Mouse (Mus musculus): ENCODE data around the gene Timm10. TPM values are rescaled to one million over a fixed set of nuclear protein-coding genes. Genes with fewer than 3 reads are reported as not detected.

Gene Timm10
- polyA plus RNA-seq, 1 experiment from 2014 or later = 56.1 TPM

- peak overlapping the region; percentile 60 for H3K9ac ChIP-seq
- H3K9me3 ChIP-seq = no peaks in the 10 kb centered on the region
- no peaks in the 10 kb centered on the region for H3K27me3 ChIP-seq (replicated peaks)
- H3K36me3 ChIP-seq = peaks cover 5% of the 10 kb centered on the region; the same call in 1 of the 2 replicates
- peak overlapping the region; percentile 93 for H3K4me2 ChIP-seq (replicated peaks)
- H3K27ac ChIP-seq = peak overlapping the region; percentile 57
- WGBS = under 1% methylated on average over 29 of the region's 29 CpGs
- peak overlapping the region; percentile 76 for H3K4me3 ChIP-seq (replicated peaks)
- peak; percentile 71 for ATAC-seq
- H3K4me1 ChIP-seq (replicated peaks) = peaks cover 9% of the 10 kb centered on the region; the same call in 1 of the 2 replicates
These were observed 605 bp downstream of the Timm10 start for GRCm38 (mm10) chr2:84827283-84827920.

DNA sequence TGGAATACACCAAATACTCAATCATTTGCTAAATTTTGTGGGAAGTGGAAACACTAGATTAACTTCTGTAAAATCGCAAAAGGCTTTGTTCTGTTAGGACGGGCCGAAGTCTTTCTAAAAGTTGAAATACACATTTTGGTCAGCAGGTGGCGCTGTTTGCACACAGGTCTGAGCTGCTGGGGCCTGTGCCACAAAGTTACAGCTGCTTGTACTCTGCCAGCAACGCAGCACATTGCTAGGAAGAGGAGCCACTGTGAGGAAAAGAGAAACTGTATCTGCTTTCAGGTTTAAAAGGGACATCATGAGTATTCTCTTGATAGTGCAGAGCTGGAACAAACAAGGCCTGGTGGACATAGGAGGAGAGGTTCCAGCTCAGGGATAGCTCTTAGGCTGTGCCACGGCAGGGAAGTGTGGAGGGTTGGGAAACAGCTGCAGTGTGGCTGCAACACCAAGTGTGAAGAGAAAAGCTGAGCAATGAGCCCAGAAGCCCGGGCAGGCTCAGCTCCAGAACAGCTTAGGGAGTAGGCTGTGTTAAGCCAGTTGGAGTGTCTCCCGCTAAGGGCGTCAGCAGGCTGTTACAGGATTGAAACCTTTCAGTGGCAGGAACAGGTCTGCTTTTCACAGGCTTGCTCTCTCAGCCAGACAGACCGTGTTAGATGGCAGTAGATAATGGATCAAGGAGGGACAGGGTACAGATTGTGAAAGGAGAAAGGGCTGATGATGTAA is 5.0 kb downstream of the Timm10 start:
- no peak overlapping the region for H3K4me2 ChIP-seq (replicated peaks)
- H3K9ac ChIP-seq = no peak overlapping the region; the same call in 1 of the 2 replicates
- no peaks in the 10 kb centered on the region for H3K9me3 ChIP-seq
- no peak overlapping the region for H3K4me3 ChIP-seq (replicated peaks)
- ATAC-seq = peak; percentile 73
- H3K27ac ChIP-seq = peak overlapping the region; percentile 29
- peaks cover 5% of the 10 kb centered on the region; the same call in 1 of the 2 replicates for H3K36me3 ChIP-seq
- H3K27me3 ChIP-seq (replicated peaks) = no peaks in the 10 kb centered on the region
- 29% methylated on average over 10 of the region's 10 CpGs for WGBS
- peaks cover 7% of the 10 kb centered on the region; the same call in 1 of the 2 replicates for H3K4me1 ChIP-seq (replicated peaks)

DNA sequence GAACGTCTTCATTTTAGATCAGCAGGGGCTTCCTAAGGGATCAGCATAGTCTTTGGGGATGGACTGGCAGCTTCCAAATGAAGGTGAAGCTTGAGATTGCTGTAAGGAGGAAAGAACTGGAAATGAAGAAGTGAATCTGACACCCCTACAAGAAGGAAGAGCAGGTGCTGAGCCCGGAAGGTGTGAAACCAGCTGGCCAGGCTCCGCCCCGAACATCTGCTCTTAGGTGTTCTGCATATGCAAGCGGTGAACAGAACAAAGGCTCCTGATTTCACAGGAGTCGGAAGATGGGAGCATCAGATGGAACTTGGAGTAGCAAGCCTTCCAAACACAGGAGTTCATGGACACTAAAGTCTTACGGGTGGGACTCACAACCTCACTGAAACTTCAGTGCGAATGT is 10.3 kb downstream of the Timm10 start:
- H3K4me2 ChIP-seq (replicated peaks) = no peak overlapping the region
- H3K4me1 ChIP-seq (replicated peaks) = peaks cover 27% of the 10 kb centered on the region
- H3K36me3 ChIP-seq = no peaks in the 10 kb centered on the region
- no peaks in the 10 kb centered on the region for H3K27me3 ChIP-seq (replicated peaks)
- H3K27ac ChIP-seq = no peak overlapping the region
- WGBS = 51% methylated on average over 8 of the region's 8 CpGs
- no peak overlapping the region for H3K9ac ChIP-seq
- no peaks in the 10 kb centered on the region for H3K9me3 ChIP-seq
- H3K4me3 ChIP-seq (replicated peaks) = no peak overlapping the region
- no peak for ATAC-seq

DNA sequence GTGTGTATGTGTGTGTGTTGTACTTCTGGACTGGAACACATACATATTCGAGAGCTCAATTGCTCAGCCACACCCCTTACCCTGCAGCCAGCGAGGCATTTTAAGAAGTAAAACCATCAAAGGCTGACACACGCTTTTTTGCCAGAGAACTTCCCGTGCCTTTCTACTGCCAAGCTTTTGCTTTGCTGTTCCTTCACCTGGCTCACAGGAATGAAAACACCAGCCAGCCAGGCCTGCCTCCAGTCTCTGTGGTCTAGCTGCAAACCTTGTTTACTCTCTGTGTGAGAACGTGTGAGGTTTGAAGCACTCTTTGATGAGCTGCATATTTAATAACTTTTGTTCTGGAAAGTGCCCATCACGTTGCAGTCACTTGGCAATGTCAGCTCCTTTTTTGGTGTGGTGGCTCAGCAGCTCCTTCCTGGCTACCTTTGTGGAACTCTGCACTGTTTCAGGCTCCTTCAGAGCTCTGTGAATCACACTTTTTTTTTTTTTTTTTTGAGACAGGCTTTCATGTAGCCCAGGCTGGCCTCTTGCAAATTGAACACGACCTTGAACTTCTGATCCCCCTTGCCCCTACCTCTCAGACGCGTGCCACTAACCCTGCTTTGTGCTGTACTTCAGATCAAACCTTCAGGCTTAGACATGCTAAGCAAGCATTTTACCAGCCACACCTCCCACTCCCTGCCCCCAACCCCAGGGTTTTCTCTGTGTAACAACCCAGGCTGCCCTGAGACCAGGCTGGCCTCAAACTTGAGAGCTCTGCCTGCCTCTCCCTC is 11.2 kb downstream of the Timm10 start:
- no peak overlapping the region for H3K27ac ChIP-seq
- H3K4me3 ChIP-seq (replicated peaks) = no peak overlapping the region
- WGBS = 33% methylated on average over 9 of the region's 9 CpGs
- no peaks in the 10 kb centered on the region for H3K27me3 ChIP-seq (replicated peaks)
- no peaks in the 10 kb centered on the region for H3K36me3 ChIP-seq
- ATAC-seq = no peak
- H3K9me3 ChIP-seq = no peaks in the 10 kb centered on the region
- no peak overlapping the region for H3K9ac ChIP-seq
- H3K4me1 ChIP-seq (replicated peaks) = peaks cover 29% of the 10 kb centered on the region
- no peak overlapping the region for H3K4me2 ChIP-seq (replicated peaks)

DNA sequence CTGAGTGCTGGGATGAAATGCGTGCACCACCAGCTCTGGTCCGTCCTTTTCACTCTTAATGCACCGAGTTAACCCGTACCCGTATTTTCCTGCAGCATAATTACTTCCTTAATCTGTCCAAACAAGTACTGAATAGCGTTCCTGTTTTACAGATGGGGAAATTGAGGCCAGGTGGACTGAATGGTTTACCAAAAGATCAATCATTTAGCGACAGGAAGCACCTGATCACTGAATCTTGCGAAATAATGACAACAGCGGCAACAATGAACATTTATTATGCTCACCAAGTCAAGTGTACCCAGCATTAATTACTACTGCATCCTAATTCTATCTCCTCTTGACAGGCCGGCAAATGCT is 11.8 kb downstream of the Timm10 start, which contains the start of gene Slc43a1:
Gene Slc43a1, plus strand, starts transcription at position 258 of the 357 bp plus-strand sequence.
- H3K4me1 ChIP-seq (replicated peaks) = peaks cover 29% of the 10 kb centered on the region
- peak within 1 kb of the TSS; percentile 60 for H3K4me3 ChIP-seq (replicated peaks)
- H3K27me3 ChIP-seq (replicated peaks) = no peaks in the 10 kb centered on the region
- WGBS = 34% methylated on average over 10 of the region's 10 CpGs
- no peaks in the 10 kb centered on the region for H3K9me3 ChIP-seq
- H3K27ac ChIP-seq = peak within 1 kb of the TSS; percentile 91
- H3K4me2 ChIP-seq (replicated peaks) = peak within 1 kb of the TSS; percentile 97
- H3K9ac ChIP-seq = peak within 1 kb of the TSS; percentile 77
- no peaks in the 10 kb centered on the region for H3K36me3 ChIP-seq
- no peak for ATAC-seq

DNA sequence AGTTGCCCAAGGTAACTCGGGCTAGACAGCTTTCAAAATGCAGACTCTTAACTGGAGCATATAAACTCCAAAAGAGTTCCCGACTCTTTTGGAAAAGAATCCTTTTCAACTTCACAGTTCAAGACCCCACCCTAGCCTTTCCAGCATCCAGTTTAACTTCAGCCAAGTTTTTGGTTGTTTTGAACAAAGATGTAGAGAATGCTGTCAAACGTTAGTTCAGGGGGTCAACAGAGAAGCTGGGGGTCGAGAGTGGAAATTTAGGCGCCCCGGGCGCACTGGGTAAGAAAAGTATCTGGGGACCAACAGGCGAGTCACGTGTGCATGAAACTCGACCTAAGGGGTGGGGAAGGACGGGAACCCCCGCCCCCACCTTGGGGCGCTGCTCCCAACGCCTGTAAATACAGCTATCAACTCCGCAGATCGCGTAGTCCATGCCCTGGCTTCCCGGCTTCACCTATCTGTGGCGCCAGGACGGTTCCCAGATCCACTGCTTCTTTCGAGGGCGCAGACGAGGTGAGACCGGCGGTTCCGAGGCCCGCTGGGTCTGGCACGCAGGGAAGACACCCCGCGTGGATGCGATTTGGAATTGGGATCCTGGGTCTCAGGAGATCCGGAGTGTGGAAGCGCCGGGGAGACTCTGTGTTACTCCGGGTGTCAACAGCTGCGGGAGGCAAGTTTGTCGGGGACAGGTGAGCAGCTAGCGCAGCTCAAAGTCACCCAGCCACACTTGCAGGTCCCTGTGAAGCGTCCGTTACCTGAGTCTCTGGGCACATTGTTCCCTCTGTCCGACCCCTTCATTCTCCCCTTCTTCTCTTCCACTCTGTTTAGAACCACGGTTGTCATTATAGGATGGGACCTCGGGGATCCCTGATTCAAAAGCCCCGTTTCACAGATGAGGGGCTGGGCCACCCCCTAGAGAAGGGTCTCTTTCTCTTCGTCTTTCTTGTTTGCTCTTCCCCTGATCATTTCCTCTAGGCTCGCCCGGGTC is 12.5 kb downstream of the Timm10 start:
- no peaks in the 10 kb centered on the region for H3K27me3 ChIP-seq (replicated peaks)
- peak overlapping the region; percentile 60 for H3K4me3 ChIP-seq (replicated peaks)
- H3K9ac ChIP-seq = peak overlapping the region; percentile 77
- no peaks in the 10 kb centered on the region for H3K9me3 ChIP-seq
- H3K4me2 ChIP-seq (replicated peaks) = peak overlapping the region; percentile 97
- H3K36me3 ChIP-seq = no peaks in the 10 kb centered on the region
- under 1% methylated on average over 47 of the region's 47 CpGs for WGBS
- H3K4me1 ChIP-seq (replicated peaks) = peaks cover 29% of the 10 kb centered on the region
- ATAC-seq = peak; percentile 50
- H3K27ac ChIP-seq = peak overlapping the region; percentile 91

DNA sequence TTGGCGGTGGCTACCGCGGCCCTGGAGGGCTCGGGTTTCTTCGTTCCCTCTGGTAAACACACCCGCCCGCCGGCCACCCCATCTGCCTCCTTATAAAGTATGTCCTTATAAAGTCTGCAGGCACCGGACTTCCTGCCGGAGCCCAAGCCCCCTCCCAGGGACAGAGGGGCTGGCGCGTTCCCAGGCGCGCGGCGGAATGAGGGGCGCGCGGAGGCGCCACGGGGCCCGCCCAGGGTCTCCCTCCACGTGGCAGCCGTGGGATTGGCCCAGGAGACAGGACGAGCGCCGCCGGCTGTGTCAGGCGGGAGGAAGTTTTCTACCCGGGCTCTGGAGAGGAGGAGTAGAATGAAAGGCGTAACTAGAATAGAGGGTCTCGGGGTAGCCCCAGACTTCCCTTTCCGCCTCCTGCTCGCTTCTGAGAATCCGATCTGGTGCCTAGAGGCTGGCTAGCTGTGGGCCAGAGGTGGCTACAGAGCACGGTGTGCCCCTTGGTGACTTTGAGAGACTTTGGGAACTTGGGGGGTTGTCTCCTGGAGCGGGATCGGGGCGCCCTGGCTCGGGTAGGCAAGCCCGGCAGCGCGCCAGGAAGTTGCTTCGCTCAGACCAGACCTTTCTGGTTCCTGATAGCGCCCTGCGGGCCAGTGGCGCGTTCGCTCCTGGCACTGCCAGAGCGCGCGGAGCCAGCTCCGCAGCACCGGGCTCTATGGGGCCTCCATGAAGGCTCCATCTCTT is 13.4 kb downstream of the Timm10 start:
- H3K9me3 ChIP-seq = no peaks in the 10 kb centered on the region
- H3K4me2 ChIP-seq (replicated peaks) = peak overlapping the region; percentile 97
- H3K27me3 ChIP-seq (replicated peaks) = no peaks in the 10 kb centered on the region
- peak overlapping the region; percentile 91 for H3K27ac ChIP-seq
- under 1% methylated on average over 54 of the region's 54 CpGs for WGBS
- H3K36me3 ChIP-seq = no peaks in the 10 kb centered on the region
- peak; percentile 88 for ATAC-seq
- H3K9ac ChIP-seq = peak overlapping the region; percentile 77
- H3K4me3 ChIP-seq (replicated peaks) = peak overlapping the region; percentile 60
- H3K4me1 ChIP-seq (replicated peaks) = peaks cover 29% of the 10 kb centered on the region

DNA sequence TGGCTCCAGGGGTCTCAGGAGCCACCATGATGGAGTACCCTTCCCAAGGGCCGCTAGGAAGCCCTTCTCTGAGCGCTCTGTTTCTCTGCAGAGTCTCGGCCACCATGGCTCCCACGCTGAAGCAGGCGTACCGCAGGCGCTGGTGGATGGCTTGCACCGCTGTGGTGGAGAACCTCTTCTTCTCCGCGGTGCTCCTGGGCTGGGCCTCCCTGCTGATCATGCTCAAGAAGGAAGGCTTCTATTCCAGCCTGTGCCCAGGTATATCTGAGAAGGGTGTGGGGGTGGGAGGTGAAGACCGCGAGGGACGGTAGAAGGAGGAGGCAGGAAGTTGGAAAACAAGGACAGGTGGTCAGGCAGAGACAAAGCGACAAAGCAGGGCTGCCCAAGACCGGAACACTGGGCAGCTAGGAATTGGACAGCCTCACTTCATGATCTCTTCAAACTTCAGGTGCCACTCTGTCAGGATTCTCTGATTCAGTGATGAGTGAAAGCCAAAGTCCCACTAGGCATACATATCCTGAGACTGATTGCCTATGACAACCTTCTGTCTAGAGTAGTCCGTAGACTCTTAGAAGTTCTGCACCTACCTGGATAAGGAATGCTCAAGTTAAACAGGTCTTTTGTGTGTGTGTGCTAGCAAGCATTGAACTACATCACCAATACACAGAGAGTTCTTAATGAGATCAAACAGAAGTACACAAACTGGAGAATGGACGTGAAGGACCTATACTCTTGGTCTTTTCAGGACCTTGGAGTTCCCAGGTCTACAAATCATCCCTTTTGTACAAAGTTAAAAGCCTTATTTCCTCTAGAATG is 14.2 kb downstream of the Timm10 start:
- peak overlapping the region; percentile 97 for H3K4me2 ChIP-seq (replicated peaks)
- peak overlapping the region; percentile 60 for H3K4me3 ChIP-seq (replicated peaks)
- 5% methylated on average over 17 of the region's 17 CpGs for WGBS
- peak overlapping the region; percentile 91 for H3K27ac ChIP-seq
- peak; percentile 30 for ATAC-seq
- peaks cover 29% of the 10 kb centered on the region for H3K4me1 ChIP-seq (replicated peaks)
- peak overlapping the region; percentile 77 for H3K9ac ChIP-seq
- no peaks in the 10 kb centered on the region for H3K36me3 ChIP-seq
- H3K9me3 ChIP-seq = no peaks in the 10 kb centered on the region
- no peaks in the 10 kb centered on the region for H3K27me3 ChIP-seq (replicated peaks)

DNA sequence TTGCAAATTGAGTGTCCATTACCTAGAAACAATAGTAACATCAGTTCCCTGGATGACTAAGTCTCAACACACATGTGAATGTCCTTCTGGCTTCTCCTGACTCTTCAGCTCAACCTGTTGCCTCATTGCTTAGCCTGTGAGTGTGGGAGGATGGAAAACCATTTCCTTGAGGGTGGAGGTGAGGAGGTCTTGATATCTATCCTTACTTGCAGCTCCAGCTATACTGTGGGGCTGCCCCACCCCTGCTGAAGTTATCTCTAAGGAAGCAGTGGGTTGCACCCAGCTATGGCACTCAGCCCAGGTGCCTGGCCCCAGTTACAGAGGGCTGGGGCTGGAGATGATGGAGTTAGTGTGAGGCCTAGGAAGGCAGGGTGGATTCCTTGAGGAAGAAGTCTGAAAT is 15.1 kb downstream of the Timm10 start:
- Histone ChIP-seq H3K4me3 (replicated peaks) (peak overlapping the region; percentile 60; the same call in 1 of the 2 replicates), H3K36me3 (no peaks in the 10 kb centered on the region), H3K27me3 (replicated peaks) (no peaks in the 10 kb centered on the region), H3K9ac (no peak overlapping the region), H3K4me1 (replicated peaks) (peaks cover 29% of the 10 kb centered on the region), H3K9me3 (no peaks in the 10 kb centered on the region), H3K4me2 (replicated peaks) (peak overlapping the region; percentile 97), H3K27ac (no peak overlapping the region)
- peak; percentile 42; the same call in 1 of the 2 replicates for ATAC-seq

DNA sequence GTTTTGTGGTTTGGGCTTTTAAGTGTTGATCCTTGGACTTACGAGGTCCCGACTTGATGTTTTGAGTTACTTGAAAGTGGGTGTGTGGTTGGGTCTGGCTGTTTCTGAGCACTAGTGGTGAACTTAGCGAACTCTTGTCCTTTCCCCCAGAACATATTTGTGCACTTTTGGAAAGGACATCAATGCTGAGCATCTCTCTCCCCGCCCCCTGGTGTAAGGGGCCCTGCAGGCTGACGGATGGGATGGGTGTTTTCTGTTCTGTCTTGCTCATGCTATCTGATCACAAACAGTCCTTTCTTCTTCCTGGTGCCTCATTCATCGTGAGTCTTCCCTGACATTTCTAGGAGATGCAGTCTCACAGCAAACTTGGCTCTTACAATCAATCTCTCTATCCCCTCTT is 16.9 kb downstream of the Timm10 start:
- 76% methylated on average over 6 of the region's 6 CpGs for WGBS
- ATAC-seq = no peak
- Histone ChIP-seq H3K36me3 (no peaks in the 10 kb centered on the region), H3K4me3 (replicated peaks) (no peak overlapping the region), H3K27ac (no peak overlapping the region), H3K9me3 (no peaks in the 10 kb centered on the region), H3K4me1 (replicated peaks) (peaks cover 24% of the 10 kb centered on the region), H3K27me3 (replicated peaks) (no peaks in the 10 kb centered on the region), H3K9ac (no peak overlapping the region), H3K4me2 (replicated peaks) (no peak overlapping the region)

Data from intestine, embryonic 15.5 days (tissue).